Mouse (Mus musculus): ENCODE measurements at regions not wholly inside any gene's neighbourhood (a gene's known extent, or its start where the extent isn't known, plus 50 kb on each side); places are given as distances from the start of the nearest gene placed in this dataset.

GRCm38 (mm10) chr14:71670435-71670834, 821.2 kb downstream of the Gm9195 start:
- no peaks in the 10 kb centered on the region for H3K27me3 ChIP-seq (replicated peaks; ENCODE audit: control insufficient read depth, insufficient read depth, low read length)
- TF ChIP-seq CTCF (conservative IDR thresholded peaks at IDR 0.05; ENCODE audit: insufficient read depth, insufficient read length, low read depth, low read length) (peak; percentile 68), POLR2A (IDR thresholded peaks at IDR 0.05; ENCODE audit: low read depth, low read length) (no peak)
- WGBS = 4% methylated on average over 1 of the region's 1 CpGs
- no peaks in the 10 kb centered on the region for H3K4me1 ChIP-seq (ENCODE audit: control insufficient read depth, insufficient read depth, low read length)
- DNase-seq = peak; percentile 51
- no peak overlapping the region for H3K27ac ChIP-seq (ENCODE audit: insufficient read depth, low read depth, low read length)
- no peaks in the 10 kb centered on the region for H3K36me3 ChIP-seq (ENCODE audit: control insufficient read depth, insufficient read depth, low read length)
- no peak overlapping the region for H3K4me3 ChIP-seq (ENCODE audit: insufficient read depth, low read depth, low read length)

GRCm38 (mm10) chr14:71666656-71667055, 825.0 kb downstream of the Gm9195 start:
- WGBS = 76% methylated on average over 1 of the region's 1 CpGs
- H3K27me3 ChIP-seq (replicated peaks; ENCODE audit: control insufficient read depth, insufficient read depth, low read length) = no peaks in the 10 kb centered on the region
- H3K36me3 ChIP-seq (ENCODE audit: control insufficient read depth, insufficient read depth, low read length) = no peaks in the 10 kb centered on the region
- H3K27ac ChIP-seq (ENCODE audit: insufficient read depth, low read depth, low read length) = no peak overlapping the region
- no peak overlapping the region for H3K4me3 ChIP-seq (ENCODE audit: insufficient read depth, low read depth, low read length)
- TF ChIP-seq CTCF (conservative IDR thresholded peaks at IDR 0.05; ENCODE audit: insufficient read depth, insufficient read length, low read depth, low read length) (no peak), POLR2A (IDR thresholded peaks at IDR 0.05; ENCODE audit: low read depth, low read length) (no peak)
- DNase-seq = no peak
- H3K4me1 ChIP-seq (ENCODE audit: control insufficient read depth, insufficient read depth, low read length) = no peaks in the 10 kb centered on the region

GRCm38 (mm10) chr14:71660166-71660565, 831.5 kb downstream of the Gm9195 start:
- no peak for DNase-seq
- H3K27me3 ChIP-seq (replicated peaks; ENCODE audit: control insufficient read depth, insufficient read depth, low read length) = no peaks in the 10 kb centered on the region
- H3K27ac ChIP-seq (ENCODE audit: insufficient read depth, low read depth, low read length) = no peak overlapping the region
- TF ChIP-seq CTCF (conservative IDR thresholded peaks at IDR 0.05; ENCODE audit: insufficient read depth, insufficient read length, low read depth, low read length) (no peak), POLR2A (IDR thresholded peaks at IDR 0.05; ENCODE audit: low read depth, low read length) (no peak)
- H3K4me1 ChIP-seq (ENCODE audit: control insufficient read depth, insufficient read depth, low read length) = no peaks in the 10 kb centered on the region
- WGBS = 30% methylated on average over 2 of the region's 2 CpGs
- H3K36me3 ChIP-seq (ENCODE audit: control insufficient read depth, insufficient read depth, low read length) = no peaks in the 10 kb centered on the region
- no peak overlapping the region for H3K4me3 ChIP-seq (ENCODE audit: insufficient read depth, low read depth, low read length)

- Histone ChIP-seq H3K4me3 (ENCODE audit: insufficient read depth, low read depth, low read length) (no peak overlapping the region), H3K27me3 (replicated peaks; ENCODE audit: control insufficient read depth, insufficient read depth, low read length) (no peaks in the 10 kb centered on the region), H3K36me3 (ENCODE audit: control insufficient read depth, insufficient read depth, low read length) (no peaks in the 10 kb centered on the region), H3K4me1 (ENCODE audit: control insufficient read depth, insufficient read depth, low read length) (no peaks in the 10 kb centered on the region), H3K27ac (ENCODE audit: insufficient read depth, low read depth, low read length) (no peak overlapping the region)
- no peak for DNase-seq
- WGBS = 81% methylated on average over 3 of the region's 3 CpGs
- TF ChIP-seq CTCF (conservative IDR thresholded peaks at IDR 0.05; ENCODE audit: insufficient read depth, insufficient read length, low read depth, low read length) = no peak
- no peak for TF ChIP-seq POLR2A (IDR thresholded peaks at IDR 0.05; ENCODE audit: low read depth, low read length)
Observed at GRCm38 (mm10) chr14:71654785-71655627, 836.6 kb downstream of the Gm9195 start.

GRCm38 (mm10) chr14:71642536-71642935, 849.1 kb downstream of the Gm9195 start:
- Histone ChIP-seq H3K27me3 (replicated peaks; ENCODE audit: control insufficient read depth, insufficient read depth, low read length) (no peaks in the 10 kb centered on the region), H3K36me3 (ENCODE audit: control insufficient read depth, insufficient read depth, low read length) (no peaks in the 10 kb centered on the region), H3K4me3 (ENCODE audit: insufficient read depth, low read depth, low read length) (no peak overlapping the region), H3K27ac (ENCODE audit: insufficient read depth, low read depth, low read length) (no peak overlapping the region), H3K4me1 (ENCODE audit: control insufficient read depth, insufficient read depth, low read length) (peaks cover 6% of the 10 kb centered on the region; the same call in 1 of the 2 replicates)
- WGBS = 67% methylated on average over 1 of the region's 1 CpGs
- DNase-seq = peak; percentile 55
- TF ChIP-seq CTCF (conservative IDR thresholded peaks at IDR 0.05; ENCODE audit: insufficient read depth, insufficient read length, low read depth, low read length) = no peak
- no peak for TF ChIP-seq POLR2A (IDR thresholded peaks at IDR 0.05; ENCODE audit: low read depth, low read length)

- Histone ChIP-seq H3K27ac (ENCODE audit: insufficient read depth, low read depth, low read length) (no peak overlapping the region), H3K4me1 (ENCODE audit: control insufficient read depth, insufficient read depth, low read length) (peaks cover 6% of the 10 kb centered on the region; the same call in 1 of the 2 replicates), H3K27me3 (replicated peaks; ENCODE audit: control insufficient read depth, insufficient read depth, low read length) (no peaks in the 10 kb centered on the region), H3K36me3 (ENCODE audit: control insufficient read depth, insufficient read depth, low read length) (no peaks in the 10 kb centered on the region), H3K4me3 (ENCODE audit: insufficient read depth, low read depth, low read length) (no peak overlapping the region)
- 78% methylated on average over 1 of the region's 1 CpGs for WGBS
- TF ChIP-seq CTCF (conservative IDR thresholded peaks at IDR 0.05; ENCODE audit: insufficient read depth, insufficient read length, low read depth, low read length) (no peak), POLR2A (IDR thresholded peaks at IDR 0.05; ENCODE audit: low read depth, low read length) (no peak)
- DNase-seq = no peak
Observed at GRCm38 (mm10) chr14:71639083-71639482, 852.6 kb downstream of the Gm9195 start.

- DNase-seq = no peak
- TF ChIP-seq POLR2A (IDR thresholded peaks at IDR 0.05; ENCODE audit: low read depth, low read length) (no peak), CTCF (conservative IDR thresholded peaks at IDR 0.05; ENCODE audit: insufficient read depth, insufficient read length, low read depth, low read length) (no peak)
Observed at GRCm38 (mm10) chr14:71635091-71635490, 856.5 kb downstream of the Gm9195 start.

More at GRCm38 (mm10) chr14:71635091-71635490, 856.5 kb downstream of the Gm9195 start:
- no peaks in the 10 kb centered on the region for H3K4me1 ChIP-seq (ENCODE audit: control insufficient read depth, insufficient read depth, low read length)
- no peak overlapping the region for H3K4me3 ChIP-seq (ENCODE audit: insufficient read depth, low read depth, low read length)
- H3K27me3 ChIP-seq (replicated peaks; ENCODE audit: control insufficient read depth, insufficient read depth, low read length) = no peaks in the 10 kb centered on the region
- WGBS = 83% methylated on average over 1 of the region's 1 CpGs
- H3K27ac ChIP-seq (ENCODE audit: insufficient read depth, low read depth, low read length) = no peak overlapping the region
- H3K36me3 ChIP-seq (ENCODE audit: control insufficient read depth, insufficient read depth, low read length) = no peaks in the 10 kb centered on the region
